Mouse (Mus musculus): ENCODE results near the gene Mmgt2.

The Mmgt2 gene

DNA sequence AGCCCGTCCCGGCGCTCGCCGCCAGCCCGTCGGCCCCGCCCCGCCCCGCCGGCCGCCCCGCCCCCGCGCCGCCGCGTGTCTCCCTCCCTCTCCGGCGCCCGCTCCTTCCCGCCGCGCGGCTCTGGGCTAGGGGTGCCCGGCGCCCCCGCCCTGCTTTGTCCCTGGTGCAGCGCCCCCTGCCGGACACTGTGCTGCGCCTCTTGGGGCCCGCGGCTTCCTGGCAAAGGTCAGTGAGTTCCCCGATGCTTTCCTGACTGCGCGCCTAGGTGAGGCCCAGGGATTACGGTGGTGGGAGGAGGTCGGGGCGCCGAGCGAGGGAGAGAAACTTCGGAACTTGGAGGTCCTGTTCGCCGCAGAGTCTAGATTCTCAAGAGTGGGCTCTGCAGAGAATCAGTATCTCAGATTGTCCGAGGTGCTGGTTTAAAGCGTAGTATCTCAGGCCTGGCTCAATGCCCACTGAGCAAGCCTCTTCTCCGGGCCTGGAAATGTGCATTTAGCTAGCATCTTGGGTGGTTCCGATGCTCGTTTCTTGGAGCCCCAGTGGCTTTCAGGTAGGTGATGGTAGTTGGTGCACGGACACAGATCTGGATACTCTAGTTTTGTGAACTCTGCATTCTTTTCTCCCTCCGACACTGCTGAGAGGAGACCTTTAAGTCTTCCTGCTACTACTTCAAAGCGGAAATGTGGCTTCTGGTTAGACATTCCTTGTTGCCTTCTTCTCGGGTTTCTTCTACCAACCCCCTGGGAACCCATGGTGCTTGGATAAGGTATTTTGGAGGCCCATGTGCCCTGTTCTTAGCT, at the start of gene Mmgt2:
Gene Mmgt2 (plus strand): TSS at position 74 of the 801 bp plus-strand sequence.
- peak; percentile 92 to 99 for DNase-seq (ENCODE audit: low spot score in 2 of 2)

DNA sequence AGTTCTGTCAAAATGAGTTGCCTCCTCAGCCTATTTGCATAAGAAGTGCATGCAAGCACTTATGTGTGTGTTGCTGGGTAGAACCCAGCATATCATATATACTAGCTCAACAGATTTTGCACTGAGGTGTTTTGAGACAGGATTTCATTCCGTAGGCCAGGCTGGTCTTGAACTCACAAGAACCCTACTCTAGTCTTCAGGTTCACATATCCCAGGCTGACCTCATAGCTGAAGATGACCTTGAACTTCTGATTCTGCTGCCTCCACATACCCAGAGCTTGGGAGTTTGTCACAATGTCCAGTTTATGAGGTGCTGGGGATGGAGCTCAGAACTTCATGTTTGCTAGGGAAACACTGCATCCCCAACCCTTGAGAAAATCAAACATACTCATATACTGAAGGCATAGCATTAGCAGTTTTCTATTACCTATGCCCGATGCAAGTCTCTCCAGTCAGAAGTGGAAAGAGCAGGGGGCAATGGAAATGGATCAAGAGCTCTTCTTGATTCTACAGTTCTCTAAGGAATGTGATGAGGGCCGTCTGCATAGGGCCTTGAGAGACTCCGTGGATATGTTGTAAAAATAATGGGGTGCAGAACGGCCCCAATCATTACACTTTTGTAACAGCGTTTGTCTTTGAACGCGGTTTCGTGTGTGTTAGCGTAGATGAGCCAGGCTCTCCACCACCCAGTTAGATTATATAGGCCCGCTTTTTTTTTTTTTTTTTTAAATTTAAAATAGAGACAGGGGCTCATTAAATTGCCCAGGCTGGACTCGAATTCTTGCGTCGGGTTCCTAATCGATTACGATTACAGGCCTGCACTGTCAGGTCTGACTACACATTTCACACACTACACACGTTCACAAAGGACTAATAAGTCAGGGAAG, 46.5 kb upstream of the Mmgt2 start:
- DNase-seq (ENCODE audit: low spot score in 2 of 2): no peak

DNA sequence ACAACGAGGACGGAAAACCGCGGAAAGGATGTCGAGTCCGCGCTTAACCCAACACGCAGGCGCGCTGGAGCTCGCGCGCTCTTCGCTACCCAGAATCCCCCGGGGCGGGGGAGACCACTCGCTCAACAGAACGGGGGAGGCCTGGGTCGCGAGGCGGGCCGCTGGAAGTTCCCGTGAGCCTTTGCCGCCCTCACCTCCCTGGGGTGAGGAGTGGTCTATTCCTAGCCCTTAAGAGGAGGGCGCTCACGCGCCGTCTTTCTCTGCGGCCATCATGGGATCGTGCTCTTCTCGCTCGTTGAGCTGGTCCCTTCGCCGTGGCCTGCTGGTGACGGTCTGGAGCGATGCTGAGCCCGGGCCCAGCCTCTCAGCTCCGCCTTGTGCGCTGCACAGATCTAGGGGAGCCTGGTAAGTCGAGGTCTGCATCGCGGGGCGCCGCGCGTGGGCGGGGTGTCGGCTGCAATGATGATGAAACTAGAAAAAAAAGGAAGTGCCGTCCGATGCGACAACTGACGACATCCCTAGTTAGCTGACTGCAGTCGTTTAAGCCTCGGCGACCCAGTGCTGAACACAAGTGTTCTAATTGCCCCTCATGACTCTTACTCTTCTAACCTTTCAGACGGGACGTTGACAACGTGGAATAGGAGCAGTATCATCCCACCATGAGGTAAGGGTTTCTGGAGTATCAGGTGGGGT, 45.7 kb upstream of the Mmgt2 start:
- DNase-seq (ENCODE audit: low spot score in 2 of 2): peak; percentile 97

DNA sequence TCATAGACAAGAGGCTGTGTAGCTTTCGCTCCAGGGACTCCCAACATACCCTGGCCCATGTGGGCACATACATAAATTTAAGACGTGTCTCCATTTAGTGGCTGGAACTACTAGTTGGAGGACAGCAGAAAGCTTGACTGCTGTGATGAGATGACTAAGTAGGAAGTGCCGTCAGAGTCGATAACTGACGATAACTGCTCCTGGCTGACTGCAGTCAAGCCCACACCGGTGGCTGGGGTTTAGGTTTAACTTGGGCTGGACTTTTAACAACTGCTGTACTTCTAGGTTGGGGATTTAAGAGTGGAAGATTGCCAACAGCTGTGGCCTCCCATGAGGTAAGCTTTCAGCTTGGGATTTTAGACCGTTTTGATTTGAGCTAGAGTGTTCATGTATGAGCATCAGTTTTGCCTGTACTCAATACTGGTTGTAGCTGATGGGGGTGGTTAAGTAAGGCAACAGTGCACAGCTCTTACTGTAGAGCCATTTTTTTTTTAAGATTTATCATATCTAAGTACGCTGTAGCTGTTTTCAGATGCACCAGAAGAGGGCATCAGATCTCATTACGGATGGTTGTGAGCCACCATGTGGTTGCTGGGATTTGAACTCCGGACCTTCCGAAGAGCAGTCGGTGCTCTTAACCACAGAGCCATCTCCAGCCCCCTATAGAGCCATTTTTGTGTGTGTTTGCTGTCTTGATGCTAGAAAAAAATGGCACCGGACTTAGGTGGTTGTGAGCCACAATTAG, 45.0 kb upstream of the Mmgt2 start:
- DNase-seq (ENCODE audit: low spot score in 2 of 2): peak in 1 of 2 experiments; percentile 28

DNA sequence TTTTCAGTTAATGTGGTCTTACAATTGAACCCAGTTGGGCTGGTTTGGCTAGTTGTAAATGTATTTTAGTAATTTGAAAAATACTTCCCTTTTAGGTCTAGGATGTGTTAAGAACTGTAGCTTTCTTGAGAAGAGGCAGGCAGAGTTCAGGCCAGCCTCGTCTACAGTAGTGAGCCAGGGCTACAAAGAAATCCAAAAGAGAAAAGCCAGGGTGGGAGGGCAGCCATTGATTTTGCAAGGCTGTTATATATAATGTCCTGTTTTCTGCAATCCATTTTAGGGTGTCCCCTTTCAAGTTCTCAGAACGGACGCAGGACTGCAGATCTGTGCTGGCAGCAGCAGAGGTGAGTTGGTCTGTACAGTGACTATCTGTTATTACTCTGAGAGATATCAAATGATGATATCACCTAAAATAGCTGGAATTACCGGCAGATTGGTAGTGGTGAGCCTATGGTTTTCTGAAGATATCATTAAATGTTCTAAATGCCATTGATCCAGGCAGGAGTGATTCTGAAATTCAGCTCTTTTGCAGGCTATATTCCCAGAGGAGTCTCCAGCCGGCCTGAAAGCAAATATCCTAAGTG, 44.2 kb upstream of the Mmgt2 start:
- no peak for DNase-seq (ENCODE audit: low spot score in 2 of 2)

DNA sequence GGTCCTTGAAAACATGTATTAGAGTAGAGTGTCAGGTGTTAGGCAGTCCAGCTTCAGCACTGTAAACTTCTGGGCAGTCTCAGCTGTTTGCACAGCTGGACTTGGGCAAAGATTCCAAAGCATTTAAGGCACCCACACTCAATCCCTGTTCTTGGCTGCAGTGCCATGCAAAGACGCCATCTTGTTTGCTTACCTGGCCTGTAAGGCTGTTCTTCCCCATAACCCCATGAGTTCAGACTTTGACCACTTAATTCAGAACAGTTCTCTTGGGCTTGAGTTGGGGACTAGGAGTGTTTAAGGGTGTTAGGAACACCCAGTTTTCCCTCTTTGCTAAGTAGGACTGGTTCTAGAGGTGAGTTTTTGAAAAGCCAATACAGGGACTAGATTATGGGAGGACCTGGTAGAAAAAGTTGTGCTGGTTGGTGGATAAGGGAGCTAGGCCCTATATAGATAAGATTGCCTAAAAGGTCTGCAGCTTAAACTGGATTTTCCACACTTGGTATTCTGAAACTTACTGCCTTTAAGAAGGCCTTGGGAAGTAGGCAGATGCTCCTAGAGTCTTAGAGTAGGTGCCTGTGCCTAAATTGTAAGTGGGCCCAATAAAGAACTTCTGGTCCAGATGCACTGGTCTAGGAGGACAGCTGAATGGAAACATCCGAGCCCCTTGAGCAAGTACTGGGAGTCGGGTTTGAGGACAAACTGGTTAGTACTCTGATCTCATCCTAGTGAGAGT, 43.4 kb upstream of the Mmgt2 start:
- DNase-seq (ENCODE audit: low spot score in 2 of 2): no peak

DNA sequence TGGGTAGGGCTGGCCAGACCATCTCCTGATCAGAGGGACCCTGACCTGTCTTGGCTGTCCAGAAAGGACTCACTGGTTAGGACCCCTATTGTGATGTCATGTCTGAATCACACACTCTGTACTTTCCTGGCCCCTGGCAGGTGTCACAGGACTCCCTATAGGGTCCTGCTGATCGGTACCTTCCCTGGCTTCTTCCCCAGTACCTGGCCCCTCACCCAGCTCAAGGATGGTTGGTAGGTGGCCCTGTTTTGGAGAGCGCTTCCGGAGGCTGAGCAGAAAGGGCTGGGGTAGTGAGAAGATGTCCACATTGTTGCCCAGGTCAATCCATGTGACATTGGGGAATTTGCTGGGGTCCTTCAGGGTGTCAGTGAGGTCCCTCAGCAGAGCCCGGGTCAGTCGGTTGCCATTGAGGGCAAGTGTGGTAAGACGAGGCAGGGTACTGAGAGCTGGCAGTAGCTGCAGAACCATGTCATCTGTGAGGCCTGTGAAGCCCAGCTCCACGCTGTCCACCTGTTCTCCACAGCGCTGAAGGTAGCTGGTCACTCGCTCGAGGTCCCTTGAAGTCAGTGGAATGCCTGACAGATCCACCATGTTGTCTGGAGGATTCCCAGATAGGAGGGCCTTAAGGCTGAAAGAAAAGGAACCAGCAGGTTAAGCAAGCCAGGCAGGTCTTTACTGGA, 42.7 kb upstream of the Mmgt2 start:
- DNase-seq (ENCODE audit: low spot score in 2 of 2): no peak

- no peak for DNase-seq (ENCODE audit: low spot score in 2 of 2)
These were observed 41.9 kb upstream of the Mmgt2 start for GRCm38 (mm10) chr11:62606299-62607169.

DNA sequence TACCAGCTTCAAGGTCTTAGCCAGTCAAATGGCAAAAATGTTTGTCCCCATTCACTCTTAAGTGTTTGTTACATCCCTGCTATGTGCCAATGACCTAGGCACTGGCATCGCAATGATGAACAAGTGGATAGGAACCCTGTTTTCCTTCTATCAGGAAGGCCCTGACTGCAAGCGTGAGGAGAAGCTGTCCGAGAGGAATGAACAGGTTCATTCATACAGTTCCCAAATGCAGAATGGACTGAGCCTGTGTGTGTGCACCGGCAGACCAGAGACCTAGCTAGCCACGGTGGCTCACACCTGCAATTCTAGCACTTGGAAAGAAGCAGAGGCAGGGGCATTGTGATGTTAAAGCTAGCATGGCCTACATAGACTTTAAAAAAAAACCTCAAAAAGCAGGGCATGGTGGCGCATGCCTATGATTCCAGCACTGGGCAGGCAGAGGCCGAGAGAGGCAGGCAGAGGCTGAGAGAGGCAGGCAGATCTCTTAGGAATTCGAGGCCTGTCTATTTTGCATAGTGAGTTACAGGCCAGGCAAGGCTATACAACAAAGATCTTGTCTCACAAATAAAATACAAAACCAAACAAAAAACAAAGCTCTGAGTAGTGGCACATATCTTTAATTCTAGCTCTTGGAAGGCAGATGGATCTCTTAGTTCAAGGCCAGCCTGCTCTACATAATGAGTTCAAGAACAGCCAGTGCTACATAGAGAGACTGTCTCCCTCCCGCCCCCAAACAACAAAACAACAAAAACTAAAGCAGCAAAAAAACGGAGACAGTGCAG, 41.1 kb upstream of the Mmgt2 start:
- DNase-seq (ENCODE audit: low spot score in 2 of 2): no peak

DNA sequence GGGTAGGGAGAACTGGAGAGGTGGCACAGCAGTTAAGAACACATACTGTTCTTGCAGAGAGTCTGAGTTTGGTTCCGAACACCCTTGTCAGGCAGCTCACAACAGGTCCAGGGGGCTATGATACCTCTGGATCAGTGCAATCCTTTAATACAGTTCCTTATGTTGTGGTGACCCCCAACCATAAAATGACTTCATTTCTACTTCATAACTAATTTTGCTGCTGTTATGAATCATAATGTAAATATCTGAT, 40.6 kb upstream of the Mmgt2 start:
- no peak for DNase-seq (ENCODE audit: low spot score in 2 of 2)

GRCm38 (mm10) chr11:62608826-62609675, 39.4 kb upstream of the Mmgt2 start:
- DNase-seq (ENCODE audit: low spot score in 2 of 2): peak in 1 of 2 experiments; percentile 35

GRCm38 (mm10) chr11:62610304-62610703, 38.2 kb upstream of the Mmgt2 start:
- DNase-seq (ENCODE audit: low spot score in 2 of 2): no peak

DNA sequence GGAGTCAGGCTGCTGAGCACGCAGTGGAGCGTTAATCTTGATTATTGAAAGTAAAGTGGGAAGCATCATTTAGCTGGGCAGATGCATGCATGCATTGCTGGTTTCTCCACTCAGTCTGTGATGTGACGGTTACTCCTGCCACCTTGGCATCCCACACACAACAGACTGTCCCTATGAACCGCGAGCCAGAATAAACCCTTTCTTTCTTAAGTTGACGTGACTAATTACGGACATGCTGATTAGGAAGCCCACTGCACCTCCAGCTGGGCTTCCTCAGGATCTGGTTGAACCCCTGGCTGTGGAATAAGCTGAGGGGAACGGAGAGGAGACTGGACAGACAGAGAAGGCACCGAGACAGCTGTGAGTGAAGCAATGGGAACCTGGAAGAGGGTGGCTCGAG, 35.9 kb upstream of the Mmgt2 start:
- DNase-seq (ENCODE audit: low spot score in 2 of 2): no peak

- peak; percentile 85 to 96 for DNase-seq (ENCODE audit: low spot score in 2 of 2)
These were observed 34.7 kb upstream of the Mmgt2 start for GRCm38 (mm10) chr11:62613657-62614365.

DNA sequence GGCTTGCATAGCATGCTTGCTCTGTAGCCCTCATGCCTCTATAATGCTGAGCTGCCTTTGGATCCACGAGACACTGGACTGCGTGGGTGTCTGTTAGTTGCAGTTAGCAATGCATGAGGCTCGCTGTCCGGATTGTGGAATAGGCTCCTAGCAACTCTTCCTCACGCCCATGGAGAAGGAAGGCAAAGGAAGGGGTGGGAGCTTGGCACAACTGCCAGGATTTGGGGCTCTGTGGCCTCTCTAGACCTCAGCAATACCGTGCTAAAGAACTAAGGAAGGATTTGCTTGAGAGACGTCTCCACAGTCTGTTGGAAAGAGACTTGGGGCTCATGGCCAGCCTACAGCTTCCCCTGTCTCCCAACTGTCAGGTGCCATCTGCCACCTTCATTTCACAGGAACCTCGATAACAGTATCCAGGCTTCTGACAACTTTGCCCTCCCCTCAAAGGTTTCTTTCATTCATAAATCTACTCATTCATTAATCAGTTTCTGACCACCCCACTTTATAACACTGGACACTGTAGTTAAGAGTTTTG, 33.5 kb upstream of the Mmgt2 start:
- no peak for DNase-seq (ENCODE audit: low spot score in 2 of 2)

- DNase-seq (ENCODE audit: low spot score in 2 of 2): no peak
These were observed 33.0 kb upstream of the Mmgt2 start for GRCm38 (mm10) chr11:62615456-62615855.
